Mouse (Mus musculus) bone marrow, adult 2 months (tissue): ENCODE measurements around the gene Cby3.

ENCODE experiments used
- CTCF ChIP-seq: fragments of 200-500 bp; IDR thresholded peaks from 2 replicates; pipeline ENCODE4 v1.5.1; 2011; ENCODE audit warnings: low read length, control low read depth; ENCODE audit not compliant: control insufficient read depth, insufficient read depth
- POLR2A ChIP-seq: fragments of 200-500 bp; IDR thresholded peaks from 2 replicates; pipeline ENCODE4 v1.6.1; 2011; ENCODE audit warnings: low read depth, mild to moderate bottlenecking, control low read depth, low read length, borderline replicate concordance; ENCODE audit not compliant: control insufficient read depth

- TF ChIP-seq CTCF (no peak), POLR2A (no peak)
These were observed 13.3 kb downstream of the Cby3 start for GRCm38 (mm10) chr11:50367531-50367930.
